Mouse (Mus musculus) ZHBTc4 (cell line): ENCODE results near the gene Defb18.

Experiments
- DNase-seq: peaks from one replicate; pipeline ENCODE4 v3.0.0-alpha.2; 2011; ENCODE audit warnings: low read depth, low spot score

Gene Defb18

GRCm38 (mm10) chr1:18237343-18237742 lies at the start of gene Defb18:
Gene Defb18 (minus strand): TSS chr1:18237443.
- DNase-seq: no peak

GRCm38 (mm10) chr1:18271095-18271494 lies 33.9 kb upstream of the Defb18 start:
- no peak for DNase-seq

- peak; percentile 90 for DNase-seq
Observed at GRCm38 (mm10) chr1:18268845-18269244, 31.6 kb upstream of the Defb18 start.

GRCm38 (mm10) chr1:18265038-18265437 lies 27.8 kb upstream of the Defb18 start, which contains the start of gene Defb41:
Gene Defb41 (minus strand): TSS chr1:18265138.
- no peak for DNase-seq

- peak; percentile 80 for DNase-seq
Observed at GRCm38 (mm10) chr1:18245801-18246580, 8.7 kb upstream of the Defb18 start.

GRCm38 (mm10) chr1:18223385-18223945 lies 13.8 kb downstream of the Defb18 start:
- peak; percentile 64 for DNase-seq

GRCm38 (mm10) chr1:18191719-18192118 lies 45.5 kb downstream of the Defb18 start:
- DNase-seq: no peak

GRCm38 (mm10) chr1:18190714-18191712 lies 46.2 kb downstream of the Defb18 start:
- DNase-seq: no peak
